Mouse (Mus musculus) kidney, postnatal 4 days (tissue): ENCODE measurements around the gene Pola2.

Experiments
- DNase-seq, 2 experiments: peaks; one replicate each; pipeline ENCODE4 v3.0.0; 2021; ENCODE audit warnings: mixed read lengths in 2 of 2

The Pola2 gene

GRCm38 (mm10) chr19:5963883-5964562 lies at the start of gene Pola2:
Gene Pola2 (minus strand): TSS chr19:5964202.
- peak; percentile 92 to 95 for DNase-seq

GRCm38 (mm10) chr19:6013691-6014090 lies 49.7 kb upstream of the Pola2 start:
- DNase-seq, result no peak

DNA sequence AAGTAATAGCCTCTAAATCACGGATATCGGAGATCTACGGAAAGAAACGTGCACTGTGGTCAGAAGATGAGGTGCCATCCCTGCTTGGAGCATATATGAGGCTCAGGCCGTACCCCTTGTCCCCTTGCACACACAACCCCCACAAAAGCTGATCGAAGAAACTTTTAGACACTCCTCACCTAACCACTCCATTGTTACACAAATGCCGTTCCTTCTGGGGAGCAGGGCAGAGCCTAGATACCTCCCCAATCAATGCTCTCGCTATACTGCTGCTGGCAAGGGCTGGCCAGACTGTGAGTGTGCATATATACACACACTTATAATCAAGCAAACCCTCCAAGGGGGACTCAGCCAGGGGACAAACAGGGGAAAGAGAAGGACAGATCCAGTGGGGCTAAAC lies 45.1 kb upstream of the Pola2 start:
- DNase-seq, result no peak

- DNase-seq, result no peak
Observed at GRCm38 (mm10) chr19:6007013-6007412, 43.0 kb upstream of the Pola2 start.

- DNase-seq, result no peak
Observed at GRCm38 (mm10) chr19:6005541-6005940, 41.5 kb upstream of the Pola2 start.

DNA sequence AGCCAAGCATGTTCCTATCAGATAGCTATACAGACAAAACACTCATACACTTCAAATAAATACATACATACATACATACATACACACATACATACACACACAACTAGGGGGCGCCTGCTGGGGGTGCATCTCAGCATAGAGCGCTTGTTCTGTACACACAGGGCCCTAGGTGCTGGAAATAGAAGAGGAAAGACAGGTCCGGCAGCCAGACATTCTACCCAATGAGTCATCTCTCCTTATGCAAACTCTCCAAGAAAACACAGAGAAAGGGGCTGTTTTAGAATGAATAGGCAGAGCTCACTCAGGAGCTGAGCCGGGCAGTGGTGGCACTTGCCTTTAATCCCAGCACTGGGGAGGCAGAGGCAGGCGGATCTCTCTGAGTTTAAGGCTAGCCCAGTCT lies 36.0 kb upstream of the Pola2 start:
- no peak for DNase-seq

GRCm38 (mm10) chr19:5998180-5998579 lies 34.2 kb upstream of the Pola2 start:
- DNase-seq, result no peak

DNA sequence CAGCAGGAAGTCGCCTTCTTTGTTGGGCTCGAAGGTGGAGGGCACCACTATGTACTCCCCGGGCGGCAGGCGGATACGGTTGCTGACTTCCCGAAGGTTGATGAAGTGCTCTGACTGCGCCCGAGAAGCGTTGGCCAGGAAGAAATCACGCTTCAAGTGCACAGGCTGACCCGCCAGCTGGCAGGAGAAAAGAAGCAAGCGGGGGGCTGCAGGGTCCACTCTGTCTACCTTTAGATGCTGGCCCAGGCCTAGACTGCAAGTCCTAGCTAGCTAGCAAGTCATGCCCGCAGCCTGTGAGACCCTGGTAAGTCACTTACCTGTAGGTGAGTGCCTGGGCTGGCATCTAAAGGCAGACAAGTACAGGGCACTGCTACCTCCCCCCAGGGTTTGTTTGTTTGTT lies 30.7 kb upstream of the Pola2 start:
- peak; percentile 41 to 60 for DNase-seq

DNA sequence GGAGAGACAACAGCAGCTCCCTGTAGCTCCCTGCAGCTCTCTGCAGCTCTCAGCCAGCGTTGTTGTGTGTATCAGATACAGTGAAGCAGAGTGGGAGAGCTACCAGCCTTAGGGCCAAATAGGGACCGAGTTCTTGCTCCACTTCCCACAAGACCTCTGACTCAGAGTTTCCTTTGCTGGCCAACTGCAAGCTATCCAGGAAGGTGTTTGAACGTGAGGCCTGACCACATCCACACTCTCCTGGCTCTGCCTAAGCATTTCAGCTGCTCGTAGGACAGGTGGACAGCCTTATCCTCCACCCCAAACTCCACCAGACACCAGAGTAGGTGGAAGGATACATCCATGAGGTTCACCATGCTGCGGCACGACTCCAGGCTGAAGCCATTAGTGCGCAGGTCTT lies 28.0 kb upstream of the Pola2 start:
- DNase-seq, result no peak

- no peak for DNase-seq
Observed at GRCm38 (mm10) chr19:5991467-5991866, 27.5 kb upstream of the Pola2 start.

DNA sequence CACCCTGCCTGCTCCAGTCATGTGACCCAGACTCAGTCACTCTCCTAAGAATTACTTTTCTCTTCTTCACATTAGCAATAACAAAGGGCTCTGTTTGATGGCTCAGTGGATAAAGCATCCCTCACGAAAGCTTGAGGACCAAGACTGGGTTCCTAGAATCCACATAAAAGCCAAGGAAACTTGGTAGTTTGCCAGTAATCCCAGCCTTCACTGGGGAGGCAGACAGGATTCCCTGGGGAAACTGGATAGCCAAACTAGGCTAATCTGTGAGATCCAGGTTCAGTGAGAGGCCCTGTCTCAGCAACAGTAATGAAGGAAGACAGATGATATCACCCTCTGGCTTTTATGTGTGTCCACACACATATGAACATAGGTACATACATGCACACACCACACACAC lies 26.9 kb upstream of the Pola2 start:
- DNase-seq, result no peak

DNA sequence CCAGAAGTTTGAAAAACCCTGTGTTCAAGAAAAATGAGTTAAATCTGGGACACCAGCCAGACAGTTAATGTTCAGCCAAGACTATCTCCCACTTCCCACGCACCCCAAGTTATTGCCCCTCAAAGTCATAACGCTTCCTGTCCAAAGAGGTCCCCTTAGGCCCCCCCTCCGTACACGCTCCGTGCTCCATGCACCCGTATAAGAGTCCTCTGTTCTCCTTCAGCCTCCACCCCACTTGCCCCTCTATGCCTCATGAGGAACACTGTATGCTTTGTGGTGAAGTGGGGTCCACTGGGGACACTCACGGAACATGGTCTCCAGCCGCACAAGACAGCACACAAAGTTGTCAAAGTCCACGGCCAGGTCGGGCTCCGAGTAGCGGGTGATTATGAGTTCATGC lies 26.0 kb upstream of the Pola2 start:
- DNase-seq, result no peak

- DNase-seq, result peak in 1 of 2 experiments; percentile 14
Observed at GRCm38 (mm10) chr19:5989585-5989984, 25.6 kb upstream of the Pola2 start.

GRCm38 (mm10) chr19:5988815-5989452 lies 24.9 kb upstream of the Pola2 start:
- DNase-seq, result peak; percentile 88 to 92

DNA sequence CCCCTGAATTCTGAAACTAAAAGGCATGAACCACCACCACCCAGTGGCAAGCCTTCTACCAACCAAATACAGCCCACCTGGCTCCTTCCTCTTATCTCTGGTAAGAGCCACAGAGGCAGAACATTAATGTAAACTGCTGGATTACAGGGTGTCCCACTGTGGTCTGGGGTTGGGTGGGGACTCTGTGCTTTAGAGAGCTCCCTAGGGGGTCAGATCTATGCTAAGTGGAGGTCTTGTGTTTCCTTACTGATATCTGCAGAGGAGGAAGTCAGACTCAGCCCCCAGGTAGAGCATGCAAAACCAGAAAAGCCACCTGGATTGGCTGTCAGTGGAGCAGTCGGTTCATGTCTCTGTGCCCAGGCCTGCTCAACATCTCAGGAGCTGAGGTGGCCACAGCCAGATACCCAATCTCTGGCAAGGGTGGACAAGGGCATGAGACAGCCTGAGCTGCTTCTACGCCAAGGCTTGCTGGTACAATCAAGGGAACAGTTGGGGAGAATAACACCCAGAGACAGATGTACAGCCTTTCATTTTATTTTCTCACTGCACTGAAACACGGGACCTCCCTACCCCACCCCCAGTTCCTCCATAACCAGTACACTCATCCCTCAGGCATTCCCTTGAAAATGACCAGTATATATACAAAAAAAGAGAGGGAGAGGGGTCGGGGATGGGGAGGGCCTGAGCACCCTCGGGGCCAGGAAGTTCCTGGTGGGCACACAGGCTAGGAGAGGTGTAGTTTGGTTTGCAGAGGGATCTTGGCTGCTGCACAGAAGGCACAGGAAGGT lies 24.2 kb upstream of the Pola2 start:
- DNase-seq, result no peak

DNA sequence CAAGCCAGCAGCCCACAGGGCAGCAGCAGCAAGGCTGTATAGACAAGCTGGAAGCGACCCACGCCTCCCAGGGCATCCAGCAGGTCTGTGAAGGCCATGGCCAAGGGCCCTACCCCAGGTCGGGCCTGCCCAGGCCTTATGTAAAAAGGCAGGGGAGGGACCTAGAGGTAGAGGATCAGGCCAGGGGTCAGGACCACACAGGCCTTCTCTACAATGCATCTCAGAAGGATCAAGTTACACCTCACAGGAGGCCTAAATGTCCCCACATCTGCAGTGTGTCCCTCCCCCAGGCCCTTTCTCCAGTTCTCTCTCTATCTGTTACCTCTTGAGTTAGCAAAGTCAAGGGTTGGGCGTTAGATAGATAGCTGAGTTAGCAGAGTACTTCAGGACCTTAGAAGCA lies 22.0 kb upstream of the Pola2 start, which contains the start of gene Slc22a20:
Gene Slc22a20 (minus strand): TSS at position 101 of the 400 bp plus-strand sequence.
- DNase-seq, result no peak

- DNase-seq, result no peak
Observed at GRCm38 (mm10) chr19:5980477-5980876, 16.5 kb upstream of the Pola2 start.

GRCm38 (mm10) chr19:5977717-5978116 lies 13.7 kb upstream of the Pola2 start:
- DNase-seq, result no peak

- no peak for DNase-seq
Observed at GRCm38 (mm10) chr19:5975676-5976075, 11.7 kb upstream of the Pola2 start.

DNA sequence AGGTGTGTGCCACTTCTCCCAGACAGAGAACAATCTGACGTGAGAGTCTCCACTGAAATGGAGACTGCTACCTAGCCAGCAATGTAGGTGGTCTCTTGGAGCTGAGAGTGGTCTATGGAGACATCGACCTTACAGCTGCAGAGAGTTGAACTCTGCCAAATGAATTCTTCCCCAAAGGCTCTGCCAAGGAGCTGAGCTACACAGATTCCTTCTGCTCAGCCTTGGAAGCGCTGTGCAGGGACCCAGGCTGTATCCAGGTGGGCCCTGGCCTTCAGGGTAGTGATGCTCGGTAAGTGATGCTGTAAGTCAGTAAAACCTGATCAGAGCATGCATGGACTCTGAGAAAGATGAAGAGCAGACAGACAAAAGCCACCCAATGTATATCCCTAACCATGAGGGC lies 11.1 kb upstream of the Pola2 start:
- DNase-seq, result no peak

DNA sequence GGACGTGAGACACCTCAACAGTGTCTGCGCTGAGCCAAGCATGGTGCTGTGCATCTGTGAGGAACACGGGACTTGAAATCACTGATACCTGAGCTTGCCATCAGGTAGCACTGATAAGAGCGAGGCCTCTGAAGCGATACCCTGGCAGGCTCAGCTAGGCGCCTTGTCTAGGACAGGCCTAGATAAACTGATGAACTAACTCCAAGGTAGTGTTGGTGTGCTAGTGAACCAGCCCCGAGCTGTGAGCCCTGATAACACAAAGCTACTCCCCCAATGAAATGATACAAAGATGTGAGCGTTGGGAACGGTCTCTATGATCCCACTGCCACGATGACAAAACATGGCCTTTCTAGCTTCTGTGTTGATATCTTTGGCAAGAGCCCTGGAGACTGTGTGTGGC lies 3.7 kb upstream of the Pola2 start:
- no peak for DNase-seq

DNA sequence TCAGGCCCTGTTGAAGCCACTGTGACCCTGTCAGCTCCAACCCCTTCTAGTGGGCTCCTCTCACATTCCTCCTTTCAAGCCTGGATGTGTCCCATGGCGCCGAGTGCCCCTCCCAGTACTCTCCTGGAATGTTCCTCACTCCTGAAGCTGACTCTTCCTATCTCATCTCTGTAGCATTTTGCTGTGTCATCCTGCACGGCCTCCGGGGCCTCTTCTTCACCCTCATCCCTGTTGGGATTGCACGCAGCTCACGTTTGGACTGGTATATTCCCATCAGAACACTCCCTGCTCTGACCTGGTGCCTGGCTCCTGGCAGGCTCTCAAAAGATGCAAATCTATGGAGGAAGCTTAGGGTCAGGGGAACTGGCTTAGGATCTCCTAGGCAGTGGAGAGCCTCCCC lies 2.8 kb upstream of the Pola2 start:
- no peak for DNase-seq

DNA sequence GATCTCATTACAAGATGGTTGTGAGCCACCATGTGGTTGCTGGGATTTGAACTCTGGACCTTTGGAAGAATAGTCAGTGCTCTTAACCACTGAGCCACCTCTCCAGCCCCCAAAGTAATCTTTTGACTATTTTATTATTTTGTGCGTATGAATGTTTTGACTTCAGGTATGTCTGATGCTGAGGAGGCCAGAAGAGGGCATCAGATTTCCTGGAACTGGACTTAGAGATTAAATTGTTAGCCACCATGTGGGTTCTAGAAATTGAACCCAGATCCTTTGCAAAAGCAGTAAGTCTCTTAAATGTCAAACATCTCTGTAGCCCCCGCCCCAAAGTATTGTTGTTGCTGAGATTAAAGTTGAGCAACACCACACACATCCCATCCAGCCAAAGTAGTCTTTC lies 1.9 kb upstream of the Pola2 start:
- DNase-seq, result no peak

DNA sequence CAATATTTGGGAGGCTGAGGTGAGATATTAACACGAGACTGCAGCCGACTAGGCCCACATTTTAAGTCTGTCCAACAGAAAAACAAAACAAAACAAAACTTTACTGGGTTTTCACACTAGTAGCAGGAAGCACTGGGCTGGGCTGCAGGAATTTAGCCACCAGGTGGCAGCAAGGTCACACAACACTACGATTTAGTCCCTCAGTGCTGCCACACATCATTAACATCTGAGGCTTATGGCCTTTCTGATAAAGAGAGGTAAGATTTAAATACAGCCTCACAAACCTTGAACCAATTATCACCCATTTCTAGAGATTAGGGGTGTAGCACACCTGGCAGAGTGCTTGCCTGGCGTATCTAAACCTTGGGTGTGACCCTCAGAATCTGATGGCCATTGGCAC lies 1.3 kb upstream of the Pola2 start:
- DNase-seq, result peak; percentile 88 to 90
